Mouse (Mus musculus) cerebral cortex, adult 2 months (tissue): ENCODE measurements around the gene Oscar.

Source experiments
- WGBS: fragments of 180-500 bp; shearing (Covaris S2); methylation state at CpG from one replicate; pipeline ENCODE4 v1.1.7; 2018; 5-methylcytosine and 5-hydroxymethylcytosine counted together

Oscar gene

DNA sequence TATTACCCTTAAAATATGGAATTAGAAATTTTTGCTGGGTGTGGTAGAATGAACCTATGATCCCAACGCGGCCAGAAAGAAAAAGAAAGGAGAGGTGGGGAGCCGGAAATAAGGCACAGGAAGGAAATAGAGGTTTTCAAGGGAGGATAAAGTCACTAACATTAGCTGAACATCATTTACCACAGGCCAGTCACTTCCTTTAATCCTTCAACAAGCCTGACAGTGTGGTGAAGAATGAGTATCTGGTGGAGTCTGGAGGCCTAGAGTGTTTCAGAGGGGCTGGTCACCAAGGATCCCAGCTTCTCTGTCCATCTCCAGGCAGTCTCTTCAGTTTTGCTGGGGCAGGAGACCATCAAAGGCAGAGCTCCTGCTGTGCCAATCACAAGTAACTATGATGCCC, 5.5 kb downstream of the Oscar start:
- 94% methylated on average over 3 of the region's 3 CpGs for WGBS

DNA sequence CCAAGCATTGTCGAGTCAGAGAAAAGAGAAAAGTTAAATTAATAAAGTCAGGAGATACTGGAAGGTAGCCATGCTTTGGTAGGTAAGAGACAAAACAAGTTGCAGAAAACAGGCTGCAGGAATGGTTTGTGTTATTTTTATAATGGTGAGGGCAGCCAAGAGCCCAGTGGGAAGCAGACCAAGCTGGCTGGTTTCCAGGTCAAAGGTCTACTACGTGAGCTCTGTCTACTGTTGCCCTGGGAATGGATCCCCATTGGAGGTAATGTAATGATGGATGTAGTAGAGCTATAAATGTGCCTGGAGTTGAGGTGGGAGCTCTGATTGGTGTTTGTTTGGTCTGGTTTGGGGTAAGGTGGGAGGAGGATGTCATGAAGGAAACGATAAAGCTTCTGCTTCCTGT, 6.9 kb downstream of the Oscar start:
- WGBS = 54% methylated on average over 3 of the region's 3 CpGs

DNA sequence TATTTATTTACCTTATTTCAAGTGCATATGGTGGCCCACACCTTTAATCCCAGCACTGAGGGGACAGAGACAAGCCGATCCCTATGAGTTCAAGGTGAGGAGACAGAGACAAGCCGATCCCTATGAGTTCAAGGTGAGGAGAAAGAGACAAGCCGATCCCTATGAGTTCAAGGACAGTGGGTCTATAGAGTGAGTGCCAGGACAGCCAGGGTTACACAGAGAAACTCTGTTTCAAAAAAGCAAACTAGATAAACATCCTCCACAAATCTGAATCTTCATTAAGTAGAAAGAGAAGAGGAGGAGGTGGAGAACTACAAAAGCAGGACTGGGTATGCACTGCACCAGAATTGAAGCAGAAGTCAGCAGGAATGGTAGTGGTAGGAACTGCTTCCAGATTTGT, 7.3 kb downstream of the Oscar start:
- 79% methylated on average over 3 of the region's 3 CpGs for WGBS

DNA sequence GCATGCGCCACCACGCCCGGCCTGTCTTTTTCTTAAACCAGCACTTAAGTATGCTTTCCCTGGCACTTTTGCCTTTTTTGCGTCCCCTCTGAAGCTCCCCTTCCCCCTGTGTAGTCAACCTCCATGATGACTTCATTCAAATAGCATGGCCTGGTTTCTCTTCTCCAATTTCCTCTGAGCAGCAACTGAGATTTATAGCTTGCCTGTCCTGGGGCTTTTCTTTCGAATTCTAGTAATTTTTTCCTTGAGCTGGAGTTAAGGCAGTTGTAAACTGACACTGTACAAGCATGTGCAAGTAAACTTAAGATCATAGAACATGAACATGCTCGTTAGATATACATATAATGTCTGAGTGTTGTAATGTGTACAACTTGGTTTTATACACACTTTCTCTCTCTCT, 8.6 kb downstream of the Oscar start:
- 85% methylated on average over 6 of the region's 6 CpGs for WGBS

DNA sequence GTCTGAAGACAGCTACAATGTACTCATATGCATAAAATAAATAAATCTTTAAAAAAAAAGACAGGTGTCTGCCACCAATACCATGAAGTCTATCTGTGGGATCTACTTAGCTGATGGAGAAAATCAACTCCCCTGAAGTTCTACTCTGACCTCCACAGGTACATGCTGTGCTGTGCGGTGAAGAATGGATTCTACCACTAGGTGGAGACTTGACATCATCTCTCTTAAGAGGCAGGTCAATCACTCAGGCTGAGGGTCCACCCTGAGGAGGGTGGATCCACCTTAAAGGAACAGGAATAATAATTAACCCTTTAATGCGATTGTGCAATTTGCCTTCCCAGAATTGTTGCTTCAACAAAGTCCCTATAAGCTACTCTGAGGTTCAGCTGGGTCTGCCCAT, 9.2 kb downstream of the Oscar start:
- WGBS = 19% methylated on average over 2 of the region's 2 CpGs

DNA sequence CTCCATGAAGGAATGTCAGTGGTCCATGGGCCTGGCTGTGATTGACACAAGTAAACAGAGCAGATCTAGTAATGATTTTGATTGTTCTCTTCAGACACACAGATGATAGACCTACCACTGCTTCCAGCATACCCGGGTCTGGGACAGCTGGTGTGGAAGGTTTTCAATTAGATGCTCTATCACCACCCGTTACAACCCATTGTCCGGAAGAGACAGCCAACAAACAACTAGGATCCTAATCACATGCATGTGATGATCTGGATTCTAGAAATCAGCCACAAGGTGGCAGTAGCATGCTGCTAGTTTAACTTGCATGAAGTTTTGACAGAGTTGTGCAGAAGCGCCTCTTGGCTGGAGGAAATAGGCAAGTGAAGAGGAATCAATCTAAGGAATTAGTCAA, 14.8 kb downstream of the Oscar start:
- 6% methylated on average over 4 of the region's 4 CpGs for WGBS

DNA sequence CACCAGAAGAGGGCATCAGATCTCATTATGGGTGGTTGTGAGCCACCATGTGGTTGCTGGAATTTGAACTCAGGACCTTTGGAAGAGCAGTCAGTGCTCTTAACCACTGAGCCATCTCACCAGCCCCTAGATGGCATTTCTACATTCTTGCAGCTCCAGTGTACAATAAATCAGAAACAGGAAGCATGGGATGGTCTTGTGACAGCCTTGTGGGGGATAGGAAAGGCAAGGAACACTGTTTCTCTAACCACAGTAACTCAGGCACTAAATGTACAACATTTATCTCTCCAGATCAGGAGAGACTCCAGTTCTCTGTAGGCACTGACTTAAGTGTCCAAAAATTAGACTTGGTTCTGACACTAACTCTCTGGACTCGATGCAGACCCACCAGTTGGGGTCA, 18.2 kb downstream of the Oscar start:
- WGBS = 60% methylated on average over 1 of the region's 1 CpGs

DNA sequence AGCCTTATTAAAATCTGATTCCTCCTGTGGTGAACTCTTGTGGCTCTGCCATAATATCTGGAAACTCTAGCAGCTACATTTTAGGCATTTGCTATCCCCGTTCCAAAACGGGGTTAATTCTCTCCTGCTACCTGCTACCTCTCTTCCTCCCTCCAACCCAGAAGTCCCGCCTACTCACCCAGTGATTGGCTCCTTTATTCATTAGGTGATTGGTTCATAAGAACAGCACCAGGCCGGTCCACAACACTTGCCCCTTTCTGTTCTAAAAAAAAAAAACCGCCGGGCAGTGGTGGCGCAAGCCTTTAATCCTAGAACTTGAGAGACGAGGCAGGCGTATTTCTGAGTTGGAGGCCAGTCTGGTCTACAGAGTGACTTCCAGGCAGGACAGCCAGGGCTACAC, 20.8 kb downstream of the Oscar start:
- WGBS = 20% methylated on average over 9 of the region's 9 CpGs

DNA sequence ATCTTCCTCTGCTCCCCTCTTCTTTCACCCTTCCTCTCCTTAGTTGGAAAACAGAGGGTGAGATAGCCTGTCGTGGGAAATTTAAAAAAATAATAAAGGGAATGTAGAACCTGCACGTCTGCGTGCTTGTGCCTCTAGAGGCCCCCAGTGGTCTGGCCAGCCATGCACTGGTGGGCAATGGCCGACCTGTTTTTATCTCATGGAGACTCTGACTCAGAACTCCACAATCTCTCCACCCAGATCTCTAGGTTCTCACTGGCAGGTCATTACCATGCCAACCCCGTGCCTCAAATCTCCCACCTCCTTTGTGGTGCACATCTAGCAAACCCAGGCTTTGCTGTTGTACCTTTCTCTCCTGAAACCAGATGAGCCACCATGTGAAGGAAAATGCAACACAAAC, 21.3 kb downstream of the Oscar start:
- WGBS = 32% methylated on average over 5 of the region's 5 CpGs

DNA sequence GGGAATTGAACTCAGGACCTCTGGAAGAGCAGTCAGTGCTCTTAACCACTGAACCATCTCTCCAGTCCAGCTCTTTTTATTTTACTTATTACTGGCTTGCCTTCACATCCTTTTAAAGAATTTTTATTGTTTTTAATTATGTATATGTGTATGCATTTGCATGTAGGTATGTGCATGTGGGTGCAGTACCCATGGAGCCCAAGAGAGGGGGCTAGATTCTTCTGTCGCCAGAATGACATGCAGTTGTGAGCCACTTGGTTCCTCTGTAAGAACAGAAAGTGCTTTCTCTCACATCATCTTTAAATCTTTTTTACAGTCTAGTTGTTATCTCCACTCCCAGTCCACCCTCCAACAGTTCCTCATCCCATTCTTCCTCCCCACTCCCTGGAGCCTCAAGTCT, 24.4 kb downstream of the Oscar start:
- WGBS = 82% methylated on average over 1 of the region's 1 CpGs

DNA sequence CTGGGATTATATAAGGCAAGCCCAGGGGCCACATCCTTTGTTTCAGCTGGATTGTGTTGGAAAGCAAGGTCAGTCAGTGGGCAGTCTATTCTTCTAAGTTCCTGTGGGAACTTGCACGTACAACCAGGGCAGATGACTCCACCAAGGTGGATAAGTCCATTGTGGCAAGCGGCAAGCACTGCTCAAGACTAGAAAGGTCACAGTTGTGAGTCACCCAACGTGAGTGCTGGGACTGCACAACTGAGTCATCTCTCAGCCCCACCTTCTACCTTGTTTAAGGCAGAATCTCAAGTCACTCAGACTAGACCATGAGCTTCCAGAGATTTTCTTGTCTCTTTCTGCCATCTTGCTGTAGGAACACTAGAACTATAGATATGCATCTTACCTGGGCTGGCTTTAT, 25.4 kb downstream of the Oscar start:
- 64% methylated on average over 3 of the region's 3 CpGs for WGBS

DNA sequence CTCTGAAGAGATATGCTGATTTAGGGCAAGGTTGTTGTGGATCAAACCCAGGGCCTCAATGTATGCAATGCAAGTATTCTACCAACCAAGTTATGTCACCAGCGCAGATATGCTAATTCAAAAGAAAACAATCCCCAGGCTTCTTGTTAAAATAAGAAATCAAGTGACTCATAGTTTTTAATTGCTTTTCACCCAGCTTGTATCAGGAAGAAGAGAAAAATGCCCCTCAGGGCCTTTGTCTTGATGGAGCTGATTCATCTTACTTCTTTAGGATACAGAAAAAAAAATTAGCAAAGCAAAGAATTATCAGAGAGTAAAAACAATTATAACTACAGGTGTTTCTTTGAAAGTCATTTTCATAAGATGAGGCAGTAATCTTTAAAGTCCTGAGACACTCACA, 28.7 kb downstream of the Oscar start:
- 52% methylated on average over 1 of the region's 1 CpGs for WGBS

DNA sequence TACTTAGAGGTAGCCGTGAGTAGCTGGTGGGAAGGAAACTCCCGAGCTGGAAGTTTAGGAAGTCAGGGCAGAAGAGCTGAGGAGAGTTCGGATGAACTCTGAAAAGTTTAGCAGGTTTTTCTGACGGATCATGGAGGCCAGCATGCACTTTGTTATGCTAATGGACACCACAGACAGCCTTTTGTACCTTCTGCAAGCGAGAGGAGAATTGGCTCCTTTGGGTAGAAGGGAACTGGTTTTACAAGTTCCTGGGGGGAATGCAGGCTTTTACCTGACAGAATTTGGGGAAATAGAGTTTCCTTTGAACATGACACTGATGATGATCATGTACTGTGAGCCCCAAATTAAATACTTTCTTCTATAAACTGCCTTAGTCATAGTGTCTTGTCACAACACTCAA, 29.7 kb downstream of the Oscar start:
- 14% methylated on average over 5 of the region's 5 CpGs for WGBS

DNA sequence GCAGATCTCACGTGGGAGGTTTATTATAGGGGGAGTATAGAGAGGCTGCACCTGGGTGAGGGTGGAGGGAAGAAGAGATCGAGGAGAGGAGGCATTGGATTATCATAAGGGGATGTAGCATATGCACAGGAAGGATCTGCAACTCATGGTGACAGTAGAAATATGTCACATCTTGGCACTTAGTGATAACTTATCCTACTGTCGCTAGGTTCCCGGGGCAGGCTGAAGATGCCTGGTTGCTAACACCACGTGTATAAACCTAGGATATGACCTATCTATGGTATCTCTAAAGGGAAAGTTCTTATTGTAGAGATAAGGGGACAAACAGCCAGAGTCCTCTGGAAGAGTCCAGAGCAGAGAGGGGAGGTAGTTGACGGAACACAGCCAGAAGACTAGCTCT, 30.2 kb downstream of the Oscar start:
- 18% methylated on average over 6 of the region's 6 CpGs for WGBS

DNA sequence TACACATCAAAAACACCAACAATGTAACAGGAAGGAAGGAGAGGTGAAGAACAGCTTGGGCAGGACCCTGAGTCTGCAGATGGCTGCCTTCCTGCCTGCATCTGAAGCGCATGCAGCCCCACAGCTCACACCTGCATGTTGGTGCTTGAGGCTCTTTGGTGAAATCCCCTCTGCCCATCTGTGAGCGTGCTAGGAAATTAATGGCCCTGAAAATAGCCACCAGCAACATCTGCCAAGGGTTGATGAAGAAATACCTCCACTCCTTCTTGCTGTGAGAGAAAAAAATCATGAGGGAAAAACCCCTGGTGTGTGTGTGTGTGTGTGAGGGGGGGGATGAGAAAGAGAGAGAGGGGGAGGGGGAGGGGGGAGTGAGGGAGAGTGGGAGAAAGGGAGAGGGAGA, 35.9 kb downstream of the Oscar start:
- WGBS = 74% methylated on average over 2 of the region's 2 CpGs

DNA sequence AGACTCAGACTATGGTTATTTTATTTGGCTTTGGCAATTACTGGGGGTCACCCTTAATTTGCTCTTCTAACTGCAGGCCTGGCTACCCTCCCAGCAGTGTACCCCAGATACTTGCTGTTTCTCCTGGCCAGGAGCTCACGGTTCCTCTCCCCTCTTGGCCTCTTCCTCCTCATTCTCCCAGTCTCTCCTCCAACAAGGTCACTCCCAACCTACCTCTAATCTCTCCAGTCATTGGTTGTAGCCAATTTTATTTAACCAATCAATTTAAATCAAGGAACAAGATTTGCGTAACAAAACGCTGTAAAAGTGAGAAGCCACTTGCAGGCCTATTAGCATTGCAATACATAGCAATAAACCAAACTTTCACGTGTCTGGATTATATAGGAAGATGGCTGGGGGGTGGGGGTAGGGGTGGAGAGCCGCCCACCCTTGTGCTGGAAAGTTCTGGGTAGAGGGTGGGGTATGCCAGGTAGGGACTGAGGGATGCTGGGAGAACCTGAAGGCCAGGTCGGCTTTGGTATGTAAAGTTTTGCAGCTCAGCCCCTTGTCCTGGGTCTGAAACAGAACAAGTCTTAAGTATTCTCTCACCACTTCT, 36.9 kb downstream of the Oscar start:
- WGBS = 78% methylated on average over 6 of the region's 6 CpGs

DNA sequence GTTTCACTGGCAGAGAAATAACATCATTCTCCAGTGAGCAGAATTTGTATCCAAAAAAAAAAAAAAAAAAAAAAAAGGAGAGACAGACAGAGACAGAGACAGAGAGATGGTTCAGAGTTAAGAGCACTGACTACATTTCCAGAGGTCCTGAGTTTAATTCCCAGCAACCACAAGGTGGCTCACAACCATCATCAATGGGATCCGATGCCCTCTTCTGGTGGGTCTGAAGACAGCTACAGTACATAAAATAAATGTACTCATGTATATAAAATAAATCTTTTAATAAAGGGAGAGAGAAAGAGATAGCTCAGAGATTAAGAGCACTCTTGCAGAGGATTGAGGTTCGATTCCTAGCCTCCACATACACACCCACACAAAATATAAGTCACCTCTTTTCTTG, 37.8 kb downstream of the Oscar start:
- WGBS = 86% methylated on average over 2 of the region's 2 CpGs

DNA sequence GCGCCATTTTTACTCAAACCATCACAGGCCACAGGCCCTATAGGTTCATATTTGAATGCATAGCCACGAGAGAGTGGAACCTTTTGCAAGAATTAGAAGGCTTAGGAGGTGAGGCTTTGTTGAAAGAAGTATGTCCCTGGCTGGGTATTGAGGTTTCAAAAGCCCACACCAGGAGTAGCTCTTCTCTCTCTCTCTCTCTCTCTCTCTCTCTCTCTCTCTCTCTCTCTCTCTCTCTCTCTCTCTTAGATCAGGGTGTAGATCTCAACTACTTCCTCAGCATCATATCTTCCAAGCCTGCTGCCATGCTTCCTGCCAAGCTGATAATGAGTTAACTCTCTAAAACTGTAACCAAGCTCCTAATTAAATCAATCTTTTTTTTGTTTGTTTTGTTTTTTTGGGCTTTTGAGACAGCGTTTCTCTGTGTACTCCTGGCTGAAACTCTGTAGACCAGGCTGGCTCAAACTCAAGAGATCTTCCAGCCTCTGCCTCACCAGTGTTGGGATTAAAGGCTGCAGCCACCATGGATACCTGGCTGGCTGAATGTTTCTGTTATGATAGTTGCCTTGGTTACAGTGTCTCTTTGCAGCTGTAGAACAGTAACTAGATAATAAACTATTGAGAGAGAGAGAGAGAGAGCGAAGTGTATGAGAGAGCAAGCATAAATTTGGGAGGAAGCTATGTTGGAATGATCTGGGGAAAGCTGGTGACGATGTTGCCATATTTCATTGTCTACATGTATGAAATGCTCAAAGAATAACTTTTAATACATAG, 39.4 kb downstream of the Oscar start:
- 72% methylated on average over 5 of the region's 5 CpGs for WGBS

DNA sequence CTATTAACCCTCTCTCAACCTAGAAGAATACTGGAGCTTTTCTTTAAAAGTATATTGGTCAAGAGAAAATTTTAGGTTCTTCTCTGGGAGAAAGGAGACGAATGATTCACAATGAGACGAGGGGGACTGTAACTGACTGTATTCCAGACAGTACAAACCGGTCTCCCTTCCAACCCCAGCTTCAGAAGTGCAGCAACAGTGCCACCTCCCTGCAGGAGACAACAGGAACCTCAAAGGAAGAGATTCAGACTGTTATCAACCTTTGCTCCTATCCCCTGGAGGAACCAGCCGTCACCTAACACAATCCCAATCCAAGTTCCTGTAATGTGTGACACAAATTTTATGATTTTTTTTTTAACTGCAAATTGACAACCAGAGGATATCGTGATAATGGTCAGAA, 41.7 kb downstream of the Oscar start:
- WGBS = 39% methylated on average over 5 of the region's 5 CpGs

DNA sequence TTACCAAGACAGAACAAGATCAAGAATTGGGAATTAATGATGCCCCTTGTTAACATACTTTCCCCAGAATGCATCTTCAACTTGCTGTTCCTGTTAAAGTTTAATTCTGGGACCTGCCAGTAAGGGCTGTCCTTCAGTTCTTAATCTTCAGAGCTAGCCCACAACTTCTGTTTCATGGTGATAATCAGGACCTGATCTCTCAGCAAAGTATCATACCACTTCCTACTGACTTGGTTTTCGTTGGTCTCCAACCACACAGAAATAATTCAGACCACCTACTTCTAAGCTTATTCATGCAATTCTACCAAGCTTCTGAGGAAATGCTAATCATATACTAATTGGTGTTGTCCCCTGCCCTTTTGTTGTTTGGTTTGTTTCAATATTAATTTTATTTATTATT, 44.1 kb downstream of the Oscar start:
- 79% methylated on average over 1 of the region's 1 CpGs for WGBS

DNA sequence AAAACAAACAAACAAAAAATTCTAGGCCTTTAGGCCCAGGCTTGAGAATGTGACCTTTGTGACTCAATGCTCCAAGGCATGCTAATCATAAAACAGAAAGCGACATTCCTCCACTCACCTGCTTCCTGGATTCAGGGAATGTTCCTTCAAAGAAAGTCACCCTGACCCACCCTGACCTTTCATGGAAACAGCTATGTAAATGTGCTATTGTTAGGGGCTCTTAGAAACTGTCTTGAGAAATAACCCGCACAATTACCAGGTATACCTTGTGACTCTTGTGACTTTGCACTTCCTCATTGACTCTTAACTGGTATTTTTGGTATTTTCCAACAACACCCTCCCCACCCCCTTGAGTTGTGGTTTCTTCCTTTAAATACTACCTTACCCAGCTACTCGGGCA, 45.4 kb downstream of the Oscar start:
- 93% methylated on average over 3 of the region's 3 CpGs for WGBS

DNA sequence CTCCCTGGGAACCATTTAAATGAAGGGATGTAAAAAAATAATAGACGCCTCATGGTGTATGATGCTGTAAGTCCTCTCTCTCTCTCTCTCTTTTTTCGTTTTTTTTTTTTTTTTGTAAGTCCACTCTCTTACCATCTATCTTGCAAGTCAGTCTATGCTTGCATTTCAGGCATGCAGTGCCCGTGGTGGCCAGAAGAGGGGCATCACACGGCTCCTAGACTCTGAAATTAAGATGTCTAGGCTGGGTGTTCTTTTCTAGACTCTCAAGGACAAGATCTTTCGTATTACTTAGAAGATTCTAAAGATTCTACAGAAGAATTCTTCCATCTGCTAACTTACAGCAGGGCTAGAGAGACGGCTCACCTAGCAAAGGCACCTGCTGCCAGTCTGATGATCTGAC, 46.2 kb downstream of the Oscar start:
- 70% methylated on average over 6 of the region's 6 CpGs for WGBS

DNA sequence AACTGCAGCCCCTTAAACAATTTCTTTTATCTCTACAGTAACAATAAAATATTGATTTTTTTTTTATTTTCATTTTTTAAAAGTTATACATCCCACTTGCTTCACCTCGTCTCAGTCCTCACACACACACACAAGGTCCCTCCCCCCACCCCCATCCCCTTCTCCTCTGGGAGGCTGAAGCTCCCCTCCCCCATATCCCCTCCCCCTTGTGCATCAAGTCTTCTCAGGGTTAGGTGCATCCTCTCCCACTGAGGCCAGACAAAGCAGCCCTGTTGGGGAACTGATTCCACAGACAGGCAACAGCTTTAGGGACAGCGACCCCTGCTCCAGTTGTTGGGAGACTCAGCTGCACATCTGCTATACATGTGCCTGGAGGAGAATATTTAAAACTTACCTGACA, 48.6 kb downstream of the Oscar start:
- WGBS = 42% methylated on average over 2 of the region's 2 CpGs
